Mouse (Mus musculus) CH12.LX (cell line): Measurements from ENCODE around the gene Mmp15. TPM values are rescaled to one million over a fixed set of nuclear protein-coding genes. Genes with fewer than 3 reads are reported as not detected.

Experiments
- DNase-seq: peaks from one replicate; pipeline ENCODE4 v3.0.0-alpha.2; 2013; ENCODE audit errors: extremely low read depth
- H3K27ac ChIP-seq: 2 replicates; pipeline ENCODE4 v1.5.1; 2012; ENCODE audit warnings: low read depth, mild to moderate bottlenecking, control low read depth, moderate library complexity; ENCODE audit not compliant: insufficient read depth
- H3K27me3 ChIP-seq: replicated peaks from 2 replicates; pipeline ENCODE3; 2012; ENCODE audit warnings: inconsistent platforms
- H3K36me3 ChIP-seq, 2 experiments: replicated peaks in 1 of 2; 2 replicates each; pipeline versions ENCODE3 to v1.6.1; 2012; ENCODE audit warnings: inconsistent platforms in 1 of 2, low read length in 1 of 2, mild to moderate bottlenecking in 1 of 2, mixed read lengths in 1 of 2, moderate library complexity in 1 of 2; ENCODE audit not compliant: control insufficient read depth in 1 of 2, insufficient read depth in 1 of 2
- H3K4me1 ChIP-seq, 2 experiments: 2 replicates each; pipeline ENCODE4 v1.6.1; 2012; ENCODE audit warnings: inconsistent platforms in 1 of 2, moderate library complexity in 1 of 2; ENCODE audit not compliant: insufficient read depth in 2 of 2, control insufficient read depth in 1 of 2
- H3K4me2 ChIP-seq: 2 replicates; pipeline ENCODE4 v1.6.1; 2012; ENCODE audit warnings: low read depth, mild to moderate bottlenecking, control low read depth; ENCODE audit not compliant: poor library complexity, insufficient read depth, severe bottlenecking
- H3K4me3 ChIP-seq, 3 experiments: fragments of 150-350 bp in 1 of 3; sonication (generic) in 1 of 3; replicated peaks in 1 of 3; 2 replicates each; pipeline versions ENCODE3 to v1.5.1; 2011 to 2012; ENCODE audit warnings: low read depth in 2 of 3, low read length in 2 of 3, mild to moderate bottlenecking in 2 of 3, moderate library complexity in 2 of 3, control low read depth in 1 of 3, improper control_type of control experiment in 1 of 3, inconsistent platforms in 1 of 3, mixed read lengths in 1 of 3; ENCODE audit not compliant: poor library complexity in 1 of 3
- H3K79me2 ChIP-seq: replicated peaks from 2 replicates; pipeline ENCODE4 v1.6.1; 2012; ENCODE audit warnings: mild to moderate bottlenecking, moderate library complexity; ENCODE audit not compliant: control insufficient read depth, poor library complexity, insufficient read depth, severe bottlenecking; ENCODE audit errors: extremely low read depth
- H3K9ac ChIP-seq: 2 replicates; pipeline ENCODE4 v1.6.1; 2012; ENCODE audit warnings: low read depth, mild to moderate bottlenecking, control low read depth, moderate library complexity; ENCODE audit not compliant: insufficient read depth
- H3K9me3 ChIP-seq: replicated peaks from 2 replicates; pipeline ENCODE3; 2012; ENCODE audit warnings: low read length, inconsistent platforms, mixed read lengths
- CHD2 ChIP-seq: IDR thresholded peaks from 2 replicates; pipeline ENCODE4 v1.6.1; 2011; ENCODE audit warnings: low read length, improper control_type of control experiment
- CTCF ChIP-seq, 2 experiments: IDR thresholded peaks in 1 of 2; conservative IDR thresholded peaks in 1 of 2; 2 replicates each; pipeline ENCODE4 v1.5.1; 2011 to 2012; ENCODE audit warnings: low read depth in 2 of 2, low read length in 2 of 2, improper control_type of control experiment in 1 of 2, inconsistent platforms in 1 of 2, mild to moderate bottlenecking in 1 of 2, moderate library complexity in 1 of 2
- E2F4 ChIP-seq: IDR thresholded peaks from 2 replicates; pipeline ENCODE4 v1.6.1; 2011; ENCODE audit warnings: low read depth, low read length, improper control_type of control experiment; ENCODE audit not compliant: insufficient replicate concordance
- EP300 ChIP-seq: IDR thresholded peaks from 2 replicates; pipeline ENCODE4 v1.6.1; 2011; ENCODE audit warnings: low read length, improper control_type of control experiment
- ETS1 ChIP-seq: conservative IDR thresholded peaks from 2 replicates; pipeline ENCODE4 v1.6.1; 2012; ENCODE audit warnings: low read depth, mild to moderate bottlenecking, inconsistent platforms, low read length, improper control_type of control experiment, moderate library complexity
- GABPA ChIP-seq: IDR thresholded peaks from 2 replicates; pipeline ENCODE4 v1.6.1; 2012; ENCODE audit warnings: low read depth, low read length, improper control_type of control experiment, inconsistent platforms; ENCODE audit not compliant: insufficient replicate concordance
- HCFC1 ChIP-seq: IDR thresholded peaks from 2 replicates; pipeline ENCODE4 v1.6.1; 2012; ENCODE audit warnings: low read depth, mild to moderate bottlenecking, inconsistent platforms, low read length, improper control_type of control experiment
- MAFK ChIP-seq: IDR thresholded peaks from 2 replicates; pipeline ENCODE4 v1.6.1; 2011; ENCODE audit warnings: low read length, improper control_type of control experiment; ENCODE audit not compliant: insufficient replicate concordance
- MAX ChIP-seq: IDR thresholded peaks from 2 replicates; pipeline ENCODE4 v1.6.1; 2011; ENCODE audit warnings: low read length, improper control_type of control experiment
- MAZ ChIP-seq: IDR thresholded peaks from 2 replicates; pipeline ENCODE4 v1.6.1; 2012; ENCODE audit warnings: low read depth, mild to moderate bottlenecking, inconsistent platforms, low read length, improper control_type of control experiment, moderate library complexity
- MEF2A ChIP-seq: IDR thresholded peaks from 2 replicates; pipeline ENCODE4 v1.6.1; 2014; ENCODE audit warnings: low read depth, mild to moderate bottlenecking, inconsistent platforms, low read length, improper control_type of control experiment, borderline replicate concordance
- MXI1 ChIP-seq: IDR thresholded peaks from 2 replicates; pipeline ENCODE4 v1.6.1; 2011; ENCODE audit warnings: mild to moderate bottlenecking, low read depth, low read length, improper control_type of control experiment
- MYC ChIP-seq: IDR thresholded peaks from 2 replicates; pipeline ENCODE4 v1.6.1; 2011; ENCODE audit warnings: low read depth, mild to moderate bottlenecking, improper control_type of control experiment, low read length
- NELFE ChIP-seq: IDR thresholded peaks from 2 replicates; pipeline ENCODE4 v1.6.1; 2011; ENCODE audit warnings: low read depth, low read length, improper control_type of control experiment
- POLR2AphosphoS2 ChIP-seq: IDR thresholded peaks from 2 replicates; pipeline ENCODE4 v1.6.1; 2011; ENCODE audit warnings: low read depth, low read length, improper control_type of control experiment
- RAD21 ChIP-seq: IDR thresholded peaks from 2 replicates; pipeline ENCODE4 v1.6.1; 2011; ENCODE audit warnings: low read depth, mild to moderate bottlenecking, low read length, improper control_type of control experiment, moderate library complexity
- SIN3A ChIP-seq: IDR thresholded peaks from 2 replicates; pipeline ENCODE4 v1.6.1; 2012; ENCODE audit warnings: low read length, improper control_type of control experiment, inconsistent platforms
- TCF12 ChIP-seq: IDR thresholded peaks from 2 replicates; pipeline ENCODE4 v1.6.1; 2014; ENCODE audit warnings: low read depth, mild to moderate bottlenecking, inconsistent platforms, low read length, improper control_type of control experiment
- UBTF ChIP-seq: IDR thresholded peaks from 2 replicates; pipeline ENCODE4 v1.6.1; 2012; ENCODE audit warnings: low read depth, mild to moderate bottlenecking, inconsistent platforms, low read length, improper control_type of control experiment, moderate library complexity
- USF2 ChIP-seq: conservative IDR thresholded peaks from 2 replicates; pipeline ENCODE4 v1.6.1; 2011; ENCODE audit warnings: low read depth, low read length, improper control_type of control experiment
- ZC3H11A ChIP-seq: IDR thresholded peaks from 2 replicates; pipeline ENCODE4 v1.6.1; 2012; ENCODE audit warnings: low read depth, mild to moderate bottlenecking, inconsistent platforms, low read length, improper control_type of control experiment
- ZKSCAN1 ChIP-seq: IDR thresholded peaks from 2 replicates; pipeline ENCODE4 v1.6.1; 2012; ENCODE audit warnings: low read depth, inconsistent platforms, low read length, improper control_type of control experiment, borderline replicate concordance
- dilution Hi-C: fragments of 300-500 bp; cut with MboI; formaldehyde crosslinking; loops from 2 replicates; pipeline ENCODE4 v1.14.3; 2020; ENCODE audit warnings: low sequenced_read_pairs; ENCODE audit not compliant: extremely low pct_unique_long_range_greater_than_20kb, extremely low pct_ligation_motif_present
- in situ Hi-C: fragments of 300-500 bp; cut with MboI; formaldehyde crosslinking; loops from 3 replicates; pipeline ENCODE4 v1.14.3; 2019; ENCODE audit warnings: low sequenced_read_pairs, low pct_ligation_motif_present, low pct_unique_long_range_greater_than_20kb, mixed read lengths
- polyA plus RNA-seq: library from polyadenylated mRNA; unstranded; fragments of >175 nt; gene quantifications from 2 replicates; pipeline ENCODE4 v1.2.1, GENCODE M21; 2012; ENCODE audit warnings: low read depth; ENCODE audit not compliant: insufficient read length
- total RNA-seq, 2 experiments: library from RNA; depleted of rRNA; stranded (reverse); fragments of 300-350 nt in 1 of 2; fragments of >200 nt in 1 of 2; gene quantifications; 2 replicates each; pipeline ENCODE4 v1.2.3; 2012 to 2014

The Mmp15 gene
- total and polyA plus RNA-seq, 3 experiments = 0.04 to 0.44 TPM; not detected in 1

- peaks cover 3 to 32% of the 10 kb centered on the region in 2 experiments; a peak in 3 of 4 replicates for H3K4me1 ChIP-seq
- H3K9ac ChIP-seq = no peak overlapping the region
- no peak overlapping the region for H3K4me2 ChIP-seq
- H3K79me2 ChIP-seq = no peaks in the 10 kb centered on the region
- no peak overlapping the region for H3K4me3 ChIP-seq
- dilution Hi-C loops (no loop called here), in situ Hi-C loops (no loop called here)
- TF ChIP-seq HCFC1 (no peak), NELFE (no peak), MYC (no peak), MAFK (no peak)
- no peaks in the 10 kb centered on the region for H3K36me3 ChIP-seq
- H3K27ac ChIP-seq = no peak overlapping the region
- H3K27me3 ChIP-seq = no peaks in the 10 kb centered on the region
- DNase-seq = no peak
- H3K9me3 ChIP-seq = no peaks in the 10 kb centered on the region
Observed at GRCm38 (mm10) chr8:95387221-95387620, 35.2 kb downstream of the Mmp15 start.

- DNase-seq = no peak
- H3K4me1 ChIP-seq = peaks cover 3 to 32% of the 10 kb centered on the region in 2 experiments; a peak in 3 of 4 replicates
- H3K36me3 ChIP-seq = no peaks in the 10 kb centered on the region
- H3K4me2 ChIP-seq = no peak overlapping the region
- no peaks in the 10 kb centered on the region for H3K9me3 ChIP-seq
- TF ChIP-seq ETS1 = no peak
- TF ChIP-seq POLR2AphosphoS2 = no peak
- TF ChIP-seq CTCF (conservative IDR thresholded peaks at IDR 0.05 in 1 of 2, IDR thresholded peaks at IDR 0.05 in 1 of 2; ENCODE audit: low read depth in 2 of 2, low read length in 2 of 2) = no peak
- no peak for TF ChIP-seq E2F4
- no peak for TF ChIP-seq EP300
- no peak for TF ChIP-seq USF2
- TF ChIP-seq RAD21 = no peak
- no peak for TF ChIP-seq MAZ
- no peak for TF ChIP-seq MEF2A
- TF ChIP-seq ZKSCAN1 = no peak
- TF ChIP-seq SIN3A = no peak
- TF ChIP-seq MXI1 = no peak
- TF ChIP-seq UBTF = no peak
- no peak for TF ChIP-seq TCF12
- TF ChIP-seq GABPA = no peak
- TF ChIP-seq MAX = no peak
- no peak for TF ChIP-seq CHD2
- TF ChIP-seq ZC3H11A = no peak
- dilution Hi-C loops = no loop called here
- no peak overlapping the region for H3K4me3 ChIP-seq
- H3K27ac ChIP-seq = no peak overlapping the region
- H3K27me3 ChIP-seq = no peaks in the 10 kb centered on the region
- in situ Hi-C loops = no loop called here
- no peaks in the 10 kb centered on the region for H3K79me2 ChIP-seq
- H3K9ac ChIP-seq = no peak overlapping the region
Observed at GRCm38 (mm10) chr8:95387936-95388335, 35.9 kb downstream of the Mmp15 start.
